Mouse (Mus musculus) CH12.LX (cell line): ENCODE results near the gene Tamm41. TPM values are rescaled to one million over a fixed set of nuclear protein-coding genes. Genes with fewer than 3 reads are reported as not detected.

Source experiments
- DNase-seq: peaks from one replicate; pipeline ENCODE4 v3.0.0-alpha.2; 2013; ENCODE audit errors: extremely low read depth
- H3K27ac ChIP-seq: 2 replicates; pipeline ENCODE4 v1.5.1; 2012; ENCODE audit warnings: low read depth, mild to moderate bottlenecking, control low read depth, moderate library complexity; ENCODE audit not compliant: insufficient read depth
- H3K27me3 ChIP-seq: replicated peaks from 2 replicates; pipeline ENCODE3; 2012; ENCODE audit warnings: inconsistent platforms
- H3K36me3 ChIP-seq, 2 experiments: replicated peaks in 1 of 2; 2 replicates each; pipeline versions ENCODE3 to v1.6.1; 2012; ENCODE audit warnings: inconsistent platforms in 1 of 2, low read length in 1 of 2, mild to moderate bottlenecking in 1 of 2, mixed read lengths in 1 of 2, moderate library complexity in 1 of 2; ENCODE audit not compliant: control insufficient read depth in 1 of 2, insufficient read depth in 1 of 2
- H3K4me1 ChIP-seq, 2 experiments: 2 replicates each; pipeline ENCODE4 v1.6.1; 2012; ENCODE audit warnings: inconsistent platforms in 1 of 2, moderate library complexity in 1 of 2; ENCODE audit not compliant: insufficient read depth in 2 of 2, control insufficient read depth in 1 of 2
- H3K4me2 ChIP-seq: 2 replicates; pipeline ENCODE4 v1.6.1; 2012; ENCODE audit warnings: low read depth, mild to moderate bottlenecking, control low read depth; ENCODE audit not compliant: poor library complexity, insufficient read depth, severe bottlenecking
- H3K4me3 ChIP-seq, 3 experiments: fragments of 150-350 bp in 1 of 3; sonication (generic) in 1 of 3; replicated peaks in 1 of 3; 2 replicates each; pipeline versions ENCODE3 to v1.5.1; 2011 to 2012; ENCODE audit warnings: low read depth in 2 of 3, low read length in 2 of 3, mild to moderate bottlenecking in 2 of 3, moderate library complexity in 2 of 3, control low read depth in 1 of 3, improper control_type of control experiment in 1 of 3, inconsistent platforms in 1 of 3, mixed read lengths in 1 of 3; ENCODE audit not compliant: poor library complexity in 1 of 3
- H3K79me2 ChIP-seq: replicated peaks from 2 replicates; pipeline ENCODE4 v1.6.1; 2012; ENCODE audit warnings: mild to moderate bottlenecking, moderate library complexity; ENCODE audit not compliant: control insufficient read depth, poor library complexity, insufficient read depth, severe bottlenecking; ENCODE audit errors: extremely low read depth
- H3K9ac ChIP-seq: 2 replicates; pipeline ENCODE4 v1.6.1; 2012; ENCODE audit warnings: low read depth, mild to moderate bottlenecking, control low read depth, moderate library complexity; ENCODE audit not compliant: insufficient read depth
- H3K9me3 ChIP-seq: replicated peaks from 2 replicates; pipeline ENCODE3; 2012; ENCODE audit warnings: low read length, inconsistent platforms, mixed read lengths
- BHLHE40 ChIP-seq: IDR thresholded peaks from 2 replicates; pipeline ENCODE4 v1.6.1; 2011; ENCODE audit warnings: mild to moderate bottlenecking, low read depth, low read length, improper control_type of control experiment
- CHD1 ChIP-seq: IDR thresholded peaks from 2 replicates; pipeline ENCODE4 v1.6.1; 2012; ENCODE audit warnings: low read depth, low read length, improper control_type of control experiment, inconsistent platforms
- CHD2 ChIP-seq: IDR thresholded peaks from 2 replicates; pipeline ENCODE4 v1.6.1; 2011; ENCODE audit warnings: low read length, improper control_type of control experiment
- CTCF ChIP-seq, 2 experiments: IDR thresholded peaks in 1 of 2; conservative IDR thresholded peaks in 1 of 2; 2 replicates each; pipeline ENCODE4 v1.5.1; 2011 to 2012; ENCODE audit warnings: low read depth in 2 of 2, low read length in 2 of 2, improper control_type of control experiment in 1 of 2, inconsistent platforms in 1 of 2, mild to moderate bottlenecking in 1 of 2, moderate library complexity in 1 of 2
- E2F4 ChIP-seq: IDR thresholded peaks from 2 replicates; pipeline ENCODE4 v1.6.1; 2011; ENCODE audit warnings: low read depth, low read length, improper control_type of control experiment; ENCODE audit not compliant: insufficient replicate concordance
- ELF1 ChIP-seq: IDR thresholded peaks from 2 replicates; pipeline ENCODE4 v1.6.1; 2014; ENCODE audit warnings: low read depth, mild to moderate bottlenecking, inconsistent platforms, low read length, improper control_type of control experiment
- EP300 ChIP-seq: IDR thresholded peaks from 2 replicates; pipeline ENCODE4 v1.6.1; 2011; ENCODE audit warnings: low read length, improper control_type of control experiment
- ETS1 ChIP-seq: conservative IDR thresholded peaks from 2 replicates; pipeline ENCODE4 v1.6.1; 2012; ENCODE audit warnings: low read depth, mild to moderate bottlenecking, inconsistent platforms, low read length, improper control_type of control experiment, moderate library complexity
- GABPA ChIP-seq: IDR thresholded peaks from 2 replicates; pipeline ENCODE4 v1.6.1; 2012; ENCODE audit warnings: low read depth, low read length, improper control_type of control experiment, inconsistent platforms; ENCODE audit not compliant: insufficient replicate concordance
- HCFC1 ChIP-seq: IDR thresholded peaks from 2 replicates; pipeline ENCODE4 v1.6.1; 2012; ENCODE audit warnings: low read depth, mild to moderate bottlenecking, inconsistent platforms, low read length, improper control_type of control experiment
- IRF4 ChIP-seq: IDR thresholded peaks from 2 replicates; pipeline ENCODE4 v1.6.1; 2014; ENCODE audit warnings: low read depth, mild to moderate bottlenecking, inconsistent platforms, low read length, improper control_type of control experiment
- JUN ChIP-seq: IDR thresholded peaks from 2 replicates; pipeline ENCODE4 v1.6.1; 2011; ENCODE audit warnings: low read depth, mild to moderate bottlenecking, low read length, improper control_type of control experiment, moderate library complexity; ENCODE audit not compliant: insufficient read depth
- JUND ChIP-seq: conservative IDR thresholded peaks from 2 replicates; pipeline ENCODE4 v1.6.1; 2011; ENCODE audit warnings: low read depth, low read length, improper control_type of control experiment
- KAT2A ChIP-seq: IDR thresholded peaks from 2 replicates; pipeline ENCODE4 v1.6.1; 2012; ENCODE audit warnings: low read length, improper control_type of control experiment, inconsistent platforms; ENCODE audit not compliant: insufficient replicate concordance
- MAFK ChIP-seq: IDR thresholded peaks from 2 replicates; pipeline ENCODE4 v1.6.1; 2011; ENCODE audit warnings: low read length, improper control_type of control experiment; ENCODE audit not compliant: insufficient replicate concordance
- MAX ChIP-seq: IDR thresholded peaks from 2 replicates; pipeline ENCODE4 v1.6.1; 2011; ENCODE audit warnings: low read length, improper control_type of control experiment
- MAZ ChIP-seq: IDR thresholded peaks from 2 replicates; pipeline ENCODE4 v1.6.1; 2012; ENCODE audit warnings: low read depth, mild to moderate bottlenecking, inconsistent platforms, low read length, improper control_type of control experiment, moderate library complexity
- MEF2A ChIP-seq: IDR thresholded peaks from 2 replicates; pipeline ENCODE4 v1.6.1; 2014; ENCODE audit warnings: low read depth, mild to moderate bottlenecking, inconsistent platforms, low read length, improper control_type of control experiment, borderline replicate concordance
- MXI1 ChIP-seq: IDR thresholded peaks from 2 replicates; pipeline ENCODE4 v1.6.1; 2011; ENCODE audit warnings: mild to moderate bottlenecking, low read depth, low read length, improper control_type of control experiment
- MYC ChIP-seq: IDR thresholded peaks from 2 replicates; pipeline ENCODE4 v1.6.1; 2011; ENCODE audit warnings: low read depth, mild to moderate bottlenecking, improper control_type of control experiment, low read length
- NELFE ChIP-seq: IDR thresholded peaks from 2 replicates; pipeline ENCODE4 v1.6.1; 2011; ENCODE audit warnings: low read depth, low read length, improper control_type of control experiment
- NRF1 ChIP-seq: IDR thresholded peaks from 2 replicates; pipeline ENCODE4 v1.6.1; 2014; ENCODE audit warnings: low read depth, mild to moderate bottlenecking, inconsistent platforms, low read length, improper control_type of control experiment, moderate library complexity
- PAX5 ChIP-seq: IDR thresholded peaks from 2 replicates; pipeline ENCODE4 v1.6.1; 2012; ENCODE audit warnings: low read length, inconsistent platforms, mixed read lengths
- POLR2A ChIP-seq: IDR thresholded peaks from 2 replicates; pipeline ENCODE4 v1.6.1; 2011; ENCODE audit warnings: low read depth, mild to moderate bottlenecking, improper control_type of control experiment, low read length
- POLR2AphosphoS2 ChIP-seq: IDR thresholded peaks from 2 replicates; pipeline ENCODE4 v1.6.1; 2011; ENCODE audit warnings: low read depth, low read length, improper control_type of control experiment
- RAD21 ChIP-seq: IDR thresholded peaks from 2 replicates; pipeline ENCODE4 v1.6.1; 2011; ENCODE audit warnings: low read depth, mild to moderate bottlenecking, low read length, improper control_type of control experiment, moderate library complexity
- RCOR1 ChIP-seq: conservative IDR thresholded peaks from 2 replicates; pipeline ENCODE4 v1.6.1; 2012; ENCODE audit warnings: low read depth, mild to moderate bottlenecking, inconsistent platforms, low read length, improper control_type of control experiment
- SIN3A ChIP-seq: IDR thresholded peaks from 2 replicates; pipeline ENCODE4 v1.6.1; 2012; ENCODE audit warnings: low read length, improper control_type of control experiment, inconsistent platforms
- SMC3 ChIP-seq: IDR thresholded peaks from 2 replicates; pipeline ENCODE4 v1.6.1; 2011; ENCODE audit warnings: low read depth, low read length, improper control_type of control experiment
- TBP ChIP-seq: conservative IDR thresholded peaks from 2 replicates; pipeline ENCODE4 v1.6.1; 2011; ENCODE audit warnings: low read depth, low read length, improper control_type of control experiment
- TCF12 ChIP-seq: IDR thresholded peaks from 2 replicates; pipeline ENCODE4 v1.6.1; 2014; ENCODE audit warnings: low read depth, mild to moderate bottlenecking, inconsistent platforms, low read length, improper control_type of control experiment
- UBTF ChIP-seq: IDR thresholded peaks from 2 replicates; pipeline ENCODE4 v1.6.1; 2012; ENCODE audit warnings: low read depth, mild to moderate bottlenecking, inconsistent platforms, low read length, improper control_type of control experiment, moderate library complexity
- USF1 ChIP-seq: IDR thresholded peaks from 2 replicates; pipeline ENCODE4 v1.6.1; 2014; ENCODE audit warnings: low read depth, mild to moderate bottlenecking, inconsistent platforms, low read length, improper control_type of control experiment
- USF2 ChIP-seq: conservative IDR thresholded peaks from 2 replicates; pipeline ENCODE4 v1.6.1; 2011; ENCODE audit warnings: low read depth, low read length, improper control_type of control experiment
- ZC3H11A ChIP-seq: IDR thresholded peaks from 2 replicates; pipeline ENCODE4 v1.6.1; 2012; ENCODE audit warnings: low read depth, mild to moderate bottlenecking, inconsistent platforms, low read length, improper control_type of control experiment
- ZKSCAN1 ChIP-seq: IDR thresholded peaks from 2 replicates; pipeline ENCODE4 v1.6.1; 2012; ENCODE audit warnings: low read depth, inconsistent platforms, low read length, improper control_type of control experiment, borderline replicate concordance
- ZMIZ1 ChIP-seq: IDR thresholded peaks from 2 replicates; pipeline ENCODE4 v1.6.1; 2012; ENCODE audit warnings: low read depth, mild to moderate bottlenecking, inconsistent platforms, low read length, improper control_type of control experiment
- ZNF384 ChIP-seq: IDR thresholded peaks from 2 replicates; pipeline ENCODE4 v1.6.1; 2012; ENCODE audit warnings: low read depth, low read length, improper control_type of control experiment, inconsistent platforms
- dilution Hi-C: fragments of 300-500 bp; cut with MboI; formaldehyde crosslinking; loops from 2 replicates; pipeline ENCODE4 v1.14.3; 2020; ENCODE audit warnings: low sequenced_read_pairs; ENCODE audit not compliant: extremely low pct_unique_long_range_greater_than_20kb, extremely low pct_ligation_motif_present
- in situ Hi-C: fragments of 300-500 bp; cut with MboI; formaldehyde crosslinking; loops from 3 replicates; pipeline ENCODE4 v1.14.3; 2019; ENCODE audit warnings: low sequenced_read_pairs, low pct_ligation_motif_present, low pct_unique_long_range_greater_than_20kb, mixed read lengths
- polyA plus RNA-seq: library from polyadenylated mRNA; unstranded; fragments of >175 nt; gene quantifications from 2 replicates; pipeline ENCODE4 v1.2.1, GENCODE M21; 2012; ENCODE audit warnings: low read depth; ENCODE audit not compliant: insufficient read length
- total RNA-seq, 2 experiments: library from RNA; depleted of rRNA; stranded (reverse); fragments of 300-350 nt in 1 of 2; fragments of >200 nt in 1 of 2; gene quantifications; 2 replicates each; pipeline ENCODE4 v1.2.3; 2012 to 2014

The Tamm41 gene
- total and polyA plus RNA-seq, 3 experiments: 29.3 to 41.1 (median 39.8) TPM

GRCm38 (mm10) chr6:114991909-114992308, 45.8 kb downstream of the Tamm41 start:
- Histone ChIP-seq H3K79me2 (no peaks in the 10 kb centered on the region), H3K4me3 (no peak overlapping the region), H3K27me3 (no peaks in the 10 kb centered on the region), H3K4me2 (peak overlapping the region; percentile 27; the same call in 1 of the 2 replicates), H3K4me1 (peaks cover 40 to 68% of the 10 kb centered on the region in 2 experiments), H3K9me3 (peaks cover 5% of the 10 kb centered on the region), H3K36me3 (peaks cover 2 to 18% of the 10 kb centered on the region in 2 experiments), H3K9ac (peak overlapping the region; percentile 37; the same call in 1 of the 2 replicates), H3K27ac (peak overlapping the region; percentile 64)
- peak; percentile 79 for DNase-seq
- dilution Hi-C loops: no loop called here
- TF ChIP-seq ZNF384: peak; percentile 81
- TF ChIP-seq SMC3: no peak
- no peak for TF ChIP-seq MAFK
- no peak for TF ChIP-seq JUN
- TF ChIP-seq NRF1: 0 out of 2 replicates have a peak, but pooled peaks have one; percentile 21
- no peak for TF ChIP-seq ZMIZ1
- no peak for TF ChIP-seq JUND
- TF ChIP-seq USF2: no peak
- peak; percentile 76 for TF ChIP-seq EP300
- TF ChIP-seq CTCF (conservative IDR thresholded peaks at IDR 0.05 in 1 of 2, IDR thresholded peaks at IDR 0.05 in 1 of 2; ENCODE audit: low read depth in 2 of 2, low read length in 2 of 2): no peak
- peak; percentile 69 for TF ChIP-seq ETS1
- 0 out of 2 replicates have a peak, but pooled peaks have one; percentile 19 for TF ChIP-seq MAX
- no peak for TF ChIP-seq KAT2A
- TF ChIP-seq GABPA: no peak
- TF ChIP-seq ZC3H11A: no peak
- TF ChIP-seq BHLHE40: peak; percentile 88
- no peak for TF ChIP-seq PAX5
- no peak for TF ChIP-seq CHD2
- no peak for TF ChIP-seq ELF1
- TF ChIP-seq RAD21: no peak
- peak; percentile 44; the same call in 1 of the 2 replicates for TF ChIP-seq MXI1
- no peak for TF ChIP-seq MYC
- no peak for TF ChIP-seq CHD1
- TF ChIP-seq E2F4: no peak
- no peak for TF ChIP-seq UBTF
- 0 out of 2 replicates have a peak, but pooled peaks have one; percentile 19 for TF ChIP-seq TBP
- TF ChIP-seq IRF4: peak; percentile 75; the same call in 1 of the 2 replicates
- TF ChIP-seq USF1: no peak
- peak; percentile 45; the same call in 1 of the 2 replicates for TF ChIP-seq MEF2A
- TF ChIP-seq SIN3A: peak; percentile 42; the same call in 1 of the 2 replicates
- peak; percentile 59; the same call in 1 of the 2 replicates for TF ChIP-seq MAZ
- TF ChIP-seq POLR2AphosphoS2: no peak
- peak; percentile 48; the same call in 1 of the 2 replicates for TF ChIP-seq POLR2A
- TF ChIP-seq RCOR1: no peak
- no peak for TF ChIP-seq ZKSCAN1
- no peak for TF ChIP-seq NELFE
- TF ChIP-seq TCF12: peak; percentile 71; the same call in 1 of the 2 replicates
- peak; percentile 40 for TF ChIP-seq HCFC1
- in situ Hi-C loops: no loop called here
